Mouse (Mus musculus): ENCODE measurements around the gene Tnfsf12.
"Not testable (repeated sequence)": the region's sequence is repeated elsewhere in the genome, so short reads cannot be mapped to it uniquely, and the experiment has no call there.

DNA sequence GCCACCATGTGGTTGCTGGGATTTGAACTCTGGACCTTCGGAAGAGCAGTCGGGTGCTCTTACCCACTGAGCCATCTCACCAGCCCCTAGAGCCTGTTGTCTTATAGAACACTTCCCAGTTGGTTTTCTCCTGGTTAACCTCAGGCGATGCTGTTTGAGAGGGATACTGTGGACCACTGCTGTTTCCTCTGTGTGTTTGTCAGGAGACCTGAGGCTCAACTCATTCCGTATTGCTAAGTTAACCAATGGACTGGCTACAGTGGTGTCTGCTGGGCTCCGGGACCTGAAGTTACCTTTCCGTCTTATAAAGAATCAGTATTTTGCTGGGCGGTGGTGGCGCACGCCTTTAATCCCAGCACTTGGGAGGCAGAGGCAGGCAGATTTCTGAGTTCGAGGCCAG lies 7.2 kb upstream of the Tnfsf12 start:
- TF ChIP-seq CTCF, EP300 (IDR thresholded peaks at IDR 0.05): not testable (repeated sequence)
